Mouse (Mus musculus) thymus, postnatal 25 days (tissue): ENCODE measurements around the gene Atp10a.
A peak's percentile ranks its signal among the peaks of the same experiment; 100 is the strongest.

Experiments
- DNase-seq: peaks from one replicate; pipeline ENCODE4 v3.0.0; 2022

Atp10a gene

DNA sequence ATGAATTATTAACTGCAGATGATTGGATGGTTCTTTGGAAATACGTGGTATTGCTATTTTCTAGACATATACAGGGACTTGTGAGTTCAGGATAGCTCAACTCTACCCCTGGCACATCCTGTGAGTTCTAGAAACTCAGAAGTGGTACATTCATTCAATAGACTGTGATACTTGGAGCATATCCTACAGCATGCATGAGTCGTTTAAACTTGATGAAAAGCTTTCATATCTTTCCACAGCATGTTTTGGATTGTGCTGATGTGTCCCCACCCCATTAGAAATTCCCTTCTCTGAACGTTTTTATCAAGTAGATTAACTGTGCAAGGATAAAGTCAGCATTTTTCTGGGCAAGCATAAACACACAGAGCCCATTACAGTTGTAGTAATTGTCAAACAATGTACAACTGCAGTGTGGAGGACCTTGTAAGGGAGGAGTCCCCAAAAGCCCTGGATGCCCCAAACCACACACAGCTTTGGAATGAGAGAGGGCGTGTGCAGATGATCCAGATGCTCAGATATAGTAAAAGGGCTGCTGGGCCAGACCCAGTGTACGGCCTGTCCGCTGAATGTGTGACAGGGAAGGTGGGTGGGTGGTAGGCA, 35.1 kb downstream of the Atp10a start:
- no peak for DNase-seq

DNA sequence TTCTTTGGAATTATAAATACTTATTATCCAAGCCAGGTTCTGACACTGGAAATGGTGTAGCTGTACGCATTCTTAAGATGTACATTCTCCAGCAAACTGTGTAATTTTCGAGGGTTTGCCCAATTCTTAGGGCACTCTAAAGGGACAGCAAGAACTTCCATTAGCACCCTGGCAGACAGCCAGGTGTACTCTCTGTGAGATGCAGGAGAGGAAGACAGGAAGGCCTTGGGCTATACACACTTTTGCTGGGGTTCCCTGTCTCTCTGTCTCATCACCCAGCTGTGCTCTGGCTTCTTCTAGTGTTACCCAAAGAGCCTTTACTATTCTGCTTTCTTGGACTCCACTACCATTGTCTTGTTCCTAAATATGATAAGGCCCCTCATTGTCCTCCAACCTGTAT, 36.7 kb downstream of the Atp10a start:
- DNase-seq: peak; percentile 39

DNA sequence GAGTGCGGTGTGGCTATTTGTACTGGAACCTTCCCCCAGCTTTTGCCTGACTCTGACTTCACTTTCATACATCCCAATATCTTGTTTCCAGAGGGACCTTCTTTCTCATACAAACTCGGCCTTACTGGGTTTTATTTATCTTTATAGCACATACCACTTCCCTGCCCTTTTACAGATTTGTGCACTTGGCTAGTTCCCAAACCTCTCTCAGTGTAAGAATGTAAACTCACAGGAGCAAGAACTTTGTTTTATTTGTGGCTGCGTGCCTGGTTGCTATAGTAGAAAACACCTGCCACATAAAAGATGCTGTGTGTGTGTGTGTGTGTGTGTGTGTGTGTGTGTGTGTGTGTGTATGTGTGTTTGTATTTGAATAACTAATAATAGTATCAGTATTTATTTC, 37.4 kb downstream of the Atp10a start:
- no peak for DNase-seq

DNA sequence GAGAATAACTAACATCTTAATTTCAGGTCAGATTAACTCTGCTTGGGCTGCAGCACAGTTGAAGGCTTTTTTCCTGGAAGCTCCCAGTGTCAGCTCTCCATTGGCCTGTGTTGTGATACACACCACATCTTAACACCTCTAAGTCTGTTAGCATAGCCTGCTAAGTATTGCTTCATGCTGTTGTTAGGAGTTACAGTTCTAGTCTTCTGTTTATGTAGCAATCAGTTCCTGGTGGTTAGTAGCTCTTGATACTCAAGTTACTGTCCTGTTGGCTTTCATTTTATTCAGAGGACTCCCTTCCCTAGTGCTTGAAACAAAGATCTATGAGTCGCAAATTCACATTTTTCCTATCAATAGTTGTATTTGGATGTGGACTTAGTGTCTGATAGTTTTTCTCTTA, 39.7 kb downstream of the Atp10a start:
- DNase-seq: no peak

DNA sequence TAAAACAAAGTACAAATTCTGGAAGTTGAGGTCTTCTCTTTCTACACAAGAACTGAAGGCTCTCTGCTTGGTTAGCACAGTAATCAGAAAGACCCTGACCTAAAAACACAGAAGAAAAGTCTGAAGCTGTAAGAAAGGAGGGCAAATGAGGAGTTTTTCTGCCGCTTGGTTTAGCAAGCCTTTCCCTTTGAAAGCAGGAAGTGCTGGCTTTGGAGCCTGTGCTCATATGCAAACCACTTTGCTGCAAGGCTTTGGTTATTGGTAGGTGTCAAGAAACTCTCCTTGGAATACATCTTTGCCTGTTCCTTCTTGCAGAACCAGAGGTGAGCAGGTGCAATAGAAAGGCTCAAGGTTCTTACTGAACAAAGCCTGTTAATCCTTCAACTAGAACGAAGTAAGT, 41.1 kb downstream of the Atp10a start:
- DNase-seq: peak; percentile 68

DNA sequence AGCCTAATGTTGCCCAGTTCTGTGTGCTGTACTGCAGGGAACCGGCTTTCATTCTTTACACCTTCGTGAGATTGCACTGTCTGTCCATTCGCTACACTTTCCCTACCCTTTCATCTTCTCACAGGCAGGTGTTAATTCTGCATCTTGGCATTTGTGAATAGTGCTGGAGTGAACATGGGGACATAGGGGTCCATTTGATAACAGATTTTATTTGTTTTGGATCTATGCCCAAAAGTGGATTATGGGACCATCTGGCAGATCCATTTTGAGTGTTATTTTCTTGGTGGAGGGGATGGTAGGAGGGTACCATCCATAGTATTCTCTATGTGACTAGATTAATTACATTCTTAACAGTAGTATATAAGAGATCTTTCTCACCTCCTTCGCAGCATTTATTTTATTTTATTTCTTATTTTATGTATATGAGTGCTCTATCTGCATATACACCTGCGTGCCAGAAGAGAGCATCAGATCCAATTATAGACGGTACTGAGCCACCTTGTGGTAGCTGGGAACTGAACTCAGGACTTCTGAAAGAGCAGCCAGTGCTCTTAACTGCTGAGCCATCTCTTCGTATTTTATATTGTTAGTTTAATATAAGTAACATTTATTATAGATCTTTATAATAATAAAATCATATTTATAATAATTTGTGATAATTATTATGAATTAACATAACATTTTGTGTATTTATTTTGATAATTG, 42.9 kb downstream of the Atp10a start:
- peak; percentile 41 for DNase-seq

DNA sequence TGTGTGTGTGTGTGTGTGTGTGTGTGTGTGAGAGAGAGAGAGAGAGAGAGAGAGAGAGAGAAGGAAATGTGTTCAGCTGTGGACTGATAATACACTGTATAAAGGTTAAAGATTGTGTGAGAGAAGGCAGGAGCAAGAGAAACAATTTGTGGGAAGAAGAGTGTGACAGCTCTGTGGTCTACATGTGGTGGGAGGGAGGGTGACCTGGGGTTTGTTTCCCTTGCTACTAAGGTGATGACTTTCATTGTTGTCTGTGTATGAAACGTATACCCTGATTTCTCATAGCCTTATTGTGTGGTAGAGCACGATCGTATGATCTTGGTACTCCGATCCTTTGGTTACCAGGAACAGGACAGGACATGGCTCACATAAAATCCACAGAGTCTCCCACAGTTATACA, 45.3 kb downstream of the Atp10a start:
- no peak for DNase-seq

DNA sequence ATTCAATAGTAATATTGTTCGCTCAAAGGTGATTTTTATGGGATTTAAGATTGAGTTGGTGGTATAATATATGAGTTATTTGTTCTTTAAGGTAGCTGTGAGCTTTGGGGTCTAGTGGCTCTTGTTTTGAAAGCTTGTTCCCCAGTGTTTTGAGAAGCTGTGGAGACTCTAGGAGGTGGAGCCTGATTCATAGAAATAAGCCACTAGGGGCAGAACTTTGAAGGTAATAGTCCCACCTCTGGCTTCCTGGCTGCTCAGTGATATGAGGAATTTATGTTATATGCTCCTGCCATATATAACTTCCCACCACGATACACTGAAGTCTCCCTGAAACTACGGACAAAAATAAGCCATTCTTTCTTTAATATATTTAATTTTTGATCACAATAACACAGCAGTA, 49.2 kb downstream of the Atp10a start:
- no peak for DNase-seq

DNA sequence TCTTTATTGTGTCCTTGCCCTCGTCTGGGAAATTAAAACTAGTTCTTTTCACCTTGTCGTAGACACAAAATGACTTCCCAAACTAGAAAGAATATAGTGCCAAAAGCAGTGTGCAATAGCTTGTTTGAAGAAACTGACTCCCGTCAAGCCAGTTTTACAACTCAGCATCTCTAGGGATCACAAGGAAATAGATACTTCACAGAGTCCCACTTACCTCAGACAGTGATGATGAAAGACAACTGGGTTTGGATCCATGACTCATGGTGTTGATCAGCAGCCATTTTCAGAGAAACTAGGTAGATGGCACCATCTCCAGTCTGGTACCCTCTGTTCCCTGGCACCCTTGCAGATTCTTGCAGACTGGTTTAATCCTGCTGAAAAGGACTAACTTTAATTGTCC, 53.3 kb downstream of the Atp10a start:
- DNase-seq: no peak

DNA sequence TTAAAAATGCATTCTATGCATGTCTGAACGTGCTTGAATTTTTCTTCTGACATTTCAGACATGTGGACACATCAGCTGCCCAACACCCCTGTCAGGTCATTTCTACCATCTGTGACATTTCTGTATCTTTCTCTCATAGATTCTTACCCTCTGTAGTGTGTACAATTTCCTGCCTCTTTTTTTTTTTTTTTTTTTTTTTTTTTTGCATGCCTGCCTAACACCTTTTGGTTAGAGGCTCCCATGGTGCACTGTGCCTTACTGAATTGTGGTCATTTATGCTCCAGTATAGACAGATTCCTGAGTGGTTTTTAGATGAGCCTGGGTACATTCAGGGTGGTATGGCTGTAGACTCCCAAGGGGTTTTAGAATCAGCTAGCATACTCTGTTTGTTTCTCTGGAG, 54.3 kb downstream of the Atp10a start:
- DNase-seq: peak; percentile 32

DNA sequence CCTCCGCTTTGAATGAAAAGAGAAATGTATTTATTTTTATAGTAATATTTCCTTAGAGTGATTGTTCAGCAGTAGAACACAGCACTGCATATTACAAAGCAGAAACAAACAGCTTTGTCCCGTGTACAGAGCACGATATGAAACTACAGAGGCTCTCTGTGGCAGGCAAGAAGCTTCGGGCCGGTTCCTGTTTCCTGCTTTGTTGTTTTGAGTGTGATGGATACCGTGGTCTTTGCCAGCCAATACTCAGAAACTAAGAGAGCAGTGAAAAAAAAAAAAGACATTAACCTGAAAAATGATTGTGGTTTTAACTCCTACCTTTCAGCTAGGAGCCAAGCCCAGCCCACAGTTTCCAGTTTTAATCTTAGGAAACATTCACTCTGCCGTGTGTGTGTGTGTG, 55.8 kb downstream of the Atp10a start:
- DNase-seq: peak; percentile 41

DNA sequence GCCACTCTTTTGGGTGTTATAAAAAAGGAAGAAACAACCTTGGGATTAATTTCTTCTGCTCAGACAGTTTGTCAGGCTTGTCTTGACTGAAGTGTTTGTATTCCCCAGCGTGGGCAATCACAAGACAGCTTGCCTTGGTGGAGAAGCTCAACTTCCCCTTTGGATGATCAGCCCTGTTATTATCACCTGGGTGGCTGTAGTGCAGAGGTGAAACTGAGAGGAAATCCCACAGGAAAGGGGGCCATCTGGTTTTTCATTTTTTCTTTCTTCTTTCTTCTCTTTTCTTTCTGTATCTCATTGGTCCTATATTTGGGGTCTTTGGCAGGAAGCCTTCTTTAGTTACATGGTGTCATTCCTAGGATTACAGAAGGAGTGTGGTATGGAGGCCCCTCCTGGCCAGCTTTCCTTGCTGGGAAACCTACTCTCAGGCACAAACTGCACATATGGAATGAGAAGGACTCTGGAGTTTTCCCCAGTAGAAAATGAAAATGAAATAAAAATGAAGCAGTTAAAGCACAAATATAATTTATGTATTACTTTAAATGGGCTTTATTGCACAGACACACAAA, 59.7 kb downstream of the Atp10a start:
- no peak for DNase-seq

DNA sequence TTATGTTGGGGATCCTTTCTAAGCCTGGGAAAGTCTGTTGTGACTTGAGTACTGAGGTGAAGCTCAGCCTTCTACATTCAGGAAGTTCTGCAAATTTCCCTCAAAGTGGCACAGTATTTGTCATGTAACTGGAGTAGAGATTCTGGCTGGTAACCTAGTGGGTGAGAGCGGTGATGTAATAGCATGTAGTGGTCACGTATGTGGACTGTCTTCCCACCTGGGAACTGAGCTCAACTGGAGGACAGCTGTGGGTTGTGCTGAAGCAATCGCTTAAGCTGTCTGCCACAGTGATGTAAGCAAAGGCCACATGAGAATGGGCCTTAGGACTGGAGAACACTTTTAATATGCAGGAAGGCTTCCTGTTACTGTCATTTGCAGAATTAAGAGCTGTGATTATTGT, 60.7 kb downstream of the Atp10a start:
- DNase-seq: no peak

DNA sequence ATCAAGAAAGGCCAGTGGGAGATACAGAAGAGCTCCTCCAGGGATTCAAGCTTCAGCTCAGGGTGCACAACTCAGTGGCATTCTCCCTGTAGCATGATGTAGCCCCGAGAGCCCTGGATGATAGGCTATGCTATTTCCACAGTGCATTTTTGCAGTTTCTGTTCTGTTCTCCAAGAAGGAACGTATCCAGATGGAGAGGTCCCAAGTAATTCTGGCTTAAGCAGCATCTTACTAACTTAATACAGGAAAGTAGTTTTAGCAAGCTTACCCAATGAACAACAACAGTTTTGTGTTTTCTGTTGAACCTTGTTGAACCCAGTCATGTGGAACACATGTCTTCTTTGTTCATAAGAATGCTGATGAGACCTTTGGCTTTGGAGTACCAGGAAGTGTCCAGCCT, 62.6 kb downstream of the Atp10a start:
- DNase-seq: no peak

DNA sequence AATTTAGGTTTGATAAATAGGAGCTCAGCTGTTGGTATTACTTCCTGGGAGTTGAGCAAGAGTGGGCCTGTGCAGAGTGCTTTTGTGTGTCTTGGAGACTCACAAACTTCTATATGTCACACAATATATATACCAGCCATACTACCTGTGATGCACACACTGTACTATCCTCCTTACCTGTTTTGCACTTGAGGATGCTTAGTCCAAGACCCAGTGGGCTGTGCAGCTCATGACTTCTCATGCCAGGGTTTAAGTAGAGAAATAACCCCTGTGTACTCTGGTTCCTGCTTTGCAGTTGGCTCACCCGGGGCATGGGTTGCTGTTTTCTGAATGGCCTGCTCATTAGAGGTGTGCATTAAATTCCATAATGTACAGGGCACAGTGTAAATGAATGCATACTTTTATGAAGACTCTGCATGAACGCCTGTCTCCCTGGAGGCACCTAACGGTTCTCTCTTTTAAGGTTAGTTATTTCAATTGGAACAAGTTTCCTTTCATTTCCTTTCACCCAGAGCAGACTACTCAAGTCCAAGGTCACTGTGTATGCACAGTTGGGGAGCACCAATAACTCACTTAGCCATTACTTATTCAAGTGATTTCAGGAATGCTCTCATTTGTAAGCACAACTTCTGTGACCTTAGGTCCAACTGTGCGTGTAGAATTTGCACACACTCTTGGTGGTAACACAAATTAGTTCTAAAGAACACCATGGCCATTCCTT, 63.4 kb downstream of the Atp10a start:
- DNase-seq: no peak

DNA sequence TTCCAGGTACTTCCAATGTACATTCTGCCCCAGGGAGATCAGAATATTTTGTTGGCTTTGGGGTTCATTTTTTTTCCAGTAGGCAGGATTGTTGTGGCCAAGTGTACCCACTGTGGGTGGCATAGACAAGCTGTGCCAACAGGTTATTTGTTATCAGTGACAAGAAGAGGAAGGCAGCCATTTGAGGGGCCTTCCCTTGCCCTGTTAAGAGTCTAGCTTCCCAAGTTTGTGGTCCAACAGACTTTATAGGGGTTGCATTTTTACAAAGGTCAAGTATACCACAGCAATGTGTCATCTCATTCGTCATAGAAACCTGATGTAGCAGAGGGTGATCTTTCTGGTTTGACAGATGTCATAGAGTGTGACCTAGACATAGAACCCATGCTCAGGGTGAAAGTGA, 66.3 kb downstream of the Atp10a start:
- no peak for DNase-seq

DNA sequence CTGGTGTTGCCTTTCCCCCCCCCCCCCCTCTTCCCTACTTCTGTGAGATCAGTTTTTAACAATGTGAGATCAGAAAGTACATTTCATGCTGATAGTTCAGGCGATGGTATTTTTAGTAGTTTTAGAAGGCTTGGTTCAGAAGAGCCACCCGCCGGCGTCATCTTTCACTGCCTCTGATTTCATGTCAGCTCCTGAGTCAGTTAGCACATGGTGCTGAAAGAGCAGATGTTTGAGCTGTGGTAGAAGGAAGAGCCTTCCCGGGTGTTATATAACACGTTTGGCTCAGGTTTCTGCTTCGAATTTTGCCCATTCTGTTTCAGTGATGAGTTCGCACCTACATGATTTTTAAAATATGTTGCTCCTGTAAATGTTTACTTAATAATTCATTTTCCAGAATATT, 74.2 kb downstream of the Atp10a start:
- peak; percentile 52 for DNase-seq

DNA sequence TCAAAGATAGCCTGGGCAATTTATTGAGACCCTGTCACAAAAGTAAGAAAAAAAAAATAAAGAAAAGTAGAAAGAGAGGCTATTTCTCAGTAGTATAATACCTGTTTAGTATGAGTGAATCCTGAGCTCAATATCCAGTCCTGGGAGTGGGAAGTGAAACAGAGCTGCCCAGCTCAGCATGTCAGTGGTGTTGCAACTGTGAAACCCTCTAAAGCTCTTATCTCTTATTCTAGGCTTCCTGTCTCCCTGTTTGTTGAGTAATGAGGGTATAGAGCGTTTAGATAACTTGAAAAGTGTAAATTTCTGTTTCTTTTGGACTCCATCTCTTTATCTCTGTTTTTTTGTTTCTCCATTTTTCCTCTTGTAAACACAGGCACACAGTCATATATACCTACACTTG, 74.9 kb downstream of the Atp10a start:
- DNase-seq: no peak

DNA sequence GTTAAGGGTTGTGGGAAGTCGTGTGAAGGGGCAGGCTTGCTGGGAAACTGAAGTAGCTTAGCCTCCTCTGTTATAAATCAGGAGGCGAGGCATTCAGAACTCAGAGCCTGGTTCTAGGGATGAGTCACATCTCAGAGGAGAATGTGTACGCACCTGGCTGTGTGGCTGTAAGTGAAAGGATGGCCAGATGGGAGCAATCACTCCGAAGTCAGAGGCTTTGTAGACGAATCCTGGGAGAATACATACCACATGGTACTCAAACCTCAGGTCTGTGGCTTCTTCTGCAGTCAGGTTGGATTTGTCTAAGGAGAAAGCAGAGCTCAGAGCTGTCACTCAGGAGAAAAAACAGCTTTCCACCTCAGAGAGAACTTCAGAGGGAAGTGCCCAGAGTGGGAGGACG, 76.4 kb downstream of the Atp10a start:
- DNase-seq: peak; percentile 25

DNA sequence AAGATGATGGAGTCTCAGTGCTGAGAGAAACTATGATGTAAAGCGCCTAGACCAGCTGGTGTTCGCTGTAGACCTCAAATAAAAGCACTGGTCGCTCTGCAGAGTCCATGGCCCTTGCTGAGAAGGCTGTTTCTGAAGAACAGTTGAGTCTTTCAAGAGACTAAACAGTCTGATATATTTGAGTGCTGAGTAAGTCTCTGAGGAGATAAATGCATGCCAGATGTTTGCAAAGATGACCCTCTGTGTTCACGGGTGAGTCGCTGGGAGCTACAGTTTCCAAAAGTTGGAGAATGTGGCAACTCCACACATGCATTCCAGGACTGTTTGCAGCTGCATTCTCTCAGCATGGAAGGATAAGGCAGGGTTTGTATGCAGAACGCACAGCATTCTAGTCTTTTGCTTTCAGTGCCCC, 77.5 kb downstream of the Atp10a start:
- DNase-seq: no peak

DNA sequence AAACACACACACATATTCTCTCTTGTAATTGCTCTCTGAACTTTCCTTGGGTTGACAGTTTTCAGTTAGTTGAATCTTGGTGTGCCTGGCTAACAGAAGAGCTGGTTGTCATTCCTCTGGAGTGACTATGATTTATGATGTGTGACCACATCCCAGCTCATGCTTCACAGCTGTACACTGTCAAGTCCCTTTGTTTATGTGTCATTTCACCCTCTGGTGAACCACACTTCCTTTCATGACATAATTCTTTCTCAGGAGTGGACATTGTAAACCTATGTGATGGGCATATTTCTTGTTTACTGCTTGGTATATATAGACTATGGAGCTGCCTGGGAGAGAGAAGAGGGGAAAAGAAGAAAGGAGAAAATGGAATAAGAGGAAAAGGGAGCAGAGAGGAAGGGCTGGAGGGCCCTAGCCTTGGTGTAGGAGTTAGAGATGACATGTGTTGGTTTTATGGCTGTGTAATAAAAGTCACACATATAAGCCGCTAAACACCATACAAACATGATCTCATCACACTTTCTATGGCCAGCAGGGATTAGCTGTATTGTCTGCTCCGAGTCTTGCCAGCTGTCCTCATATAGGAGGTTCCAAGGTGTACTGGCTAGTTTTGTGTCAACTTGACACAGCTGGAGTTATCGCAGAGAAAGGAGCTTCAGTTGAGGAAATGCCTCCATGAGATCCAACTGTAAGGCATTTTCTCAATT, 81.0 kb downstream of the Atp10a start:
- DNase-seq: no peak

DNA sequence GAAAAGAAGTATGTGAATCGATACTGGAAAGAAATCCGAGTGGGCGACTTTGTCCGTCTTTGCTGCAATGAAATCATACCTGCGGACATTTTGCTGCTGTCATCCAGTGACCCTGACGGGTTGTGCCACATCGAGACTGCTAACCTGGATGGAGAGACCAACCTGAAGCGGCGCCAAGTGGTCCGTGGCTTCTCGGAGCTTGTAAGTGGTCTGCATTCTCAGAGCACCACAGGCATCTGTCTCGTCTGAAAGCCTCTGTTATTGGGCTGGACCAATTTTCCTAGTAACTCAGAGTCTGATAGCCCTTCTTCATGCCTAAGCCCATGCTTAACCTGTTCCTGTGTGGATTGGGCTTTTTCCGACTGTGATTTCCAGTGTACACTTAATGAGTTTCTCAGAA, 84.2 kb downstream of the Atp10a start:
- DNase-seq: no peak

DNA sequence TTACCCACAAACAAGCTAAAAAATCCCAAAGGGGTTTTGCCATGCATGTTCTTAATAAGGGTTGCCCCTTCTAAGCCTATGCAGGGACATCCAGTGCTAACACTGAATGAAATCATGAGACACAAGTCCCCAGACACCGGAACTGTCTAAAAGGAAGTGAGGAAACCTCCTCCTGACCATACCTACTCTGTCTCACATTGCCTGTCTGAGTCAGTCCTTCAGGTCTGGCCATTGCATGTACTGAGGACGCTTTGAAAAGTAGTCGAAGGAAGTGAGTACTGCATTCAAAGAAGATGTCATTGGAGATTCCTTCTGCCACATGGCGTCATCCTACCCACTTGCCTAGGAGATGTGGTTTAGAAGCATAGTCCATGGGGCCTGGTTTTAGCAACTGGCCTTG, 84.9 kb downstream of the Atp10a start:
- no peak for DNase-seq
